Mouse (Mus musculus) liver, adult 2 months (tissue): ENCODE measurements at regions not wholly inside any gene's neighbourhood (a gene's known extent, or its start where the extent isn't known, plus 50 kb on each side); places are given as distances from the start of the nearest gene placed in this dataset.

Experiments
- DNase-seq: peaks from one replicate; pipeline ENCODE4 v3.0.0-alpha.2; 2011; ENCODE audit warnings: low read depth, low spot score; ENCODE audit errors: extremely low read depth
- H3K27ac ChIP-seq: fragments of 200-500 bp; replicated peaks from 2 replicates; pipeline ENCODE4 v1.5.1; 2012; ENCODE audit warnings: low read depth, mild to moderate bottlenecking, control low read depth, inconsistent platforms, low read length; ENCODE audit not compliant: insufficient read depth
- H3K27me3 ChIP-seq: fragments of 200-500 bp; 2 replicates; pipeline ENCODE4 v1.6.1; 2012; ENCODE audit warnings: mild to moderate bottlenecking, moderate library complexity, low read length, inconsistent platforms; ENCODE audit not compliant: control insufficient read depth, insufficient read depth
- H3K36me3 ChIP-seq: fragments of 200-500 bp; 2 replicates; pipeline ENCODE4 v1.6.1; 2012; ENCODE audit warnings: low read length, inconsistent platforms; ENCODE audit not compliant: control insufficient read depth, insufficient read depth
- H3K4me1 ChIP-seq: fragments of 200-500 bp; 2 replicates; pipeline ENCODE4 v1.6.1; 2011; ENCODE audit warnings: low read length; ENCODE audit not compliant: control insufficient read depth, insufficient read depth
- H3K4me3 ChIP-seq: fragments of 200-500 bp; 2 replicates; pipeline ENCODE4 v1.5.1; 2011; ENCODE audit warnings: low read depth, mild to moderate bottlenecking, control low read depth, low read length, moderate library complexity; ENCODE audit not compliant: insufficient read depth
- H3K79me2 ChIP-seq: fragments of 200-500 bp; 2 replicates; pipeline ENCODE4 v1.6.1; 2012; ENCODE audit warnings: inconsistent platforms, mild to moderate bottlenecking, low read length, moderate library complexity; ENCODE audit not compliant: control insufficient read depth, insufficient read depth
- H3K9ac ChIP-seq: fragments of 200-500 bp; 2 replicates; pipeline ENCODE4 v1.6.1; 2012; ENCODE audit warnings: low read depth, mild to moderate bottlenecking, control low read depth, inconsistent platforms, low read length
- CTCF ChIP-seq: fragments of 200-500 bp; IDR thresholded peaks from 2 replicates; pipeline ENCODE4 v1.5.1; 2011; ENCODE audit warnings: low read depth, low read length, control low read depth
- POLR2A ChIP-seq: fragments of 200-500 bp; IDR thresholded peaks from 2 replicates; pipeline ENCODE4 v1.6.1; 2011; ENCODE audit warnings: low read length, control low read depth; ENCODE audit not compliant: insufficient read depth; ENCODE audit errors: extremely low read depth
- WGBS: fragments of 180-500 bp; shearing (Covaris S2); methylation state at CpG from one replicate; pipeline ENCODE4 v1.1.7; 2018; 5-methylcytosine and 5-hydroxymethylcytosine counted together

GRCm38 (mm10) chr17:88362404-88362803 is 78.1 kb upstream of the Foxn2 start:
- TF ChIP-seq CTCF (no peak), POLR2A (no peak)
- H3K4me1 ChIP-seq = no peaks in the 10 kb centered on the region
- H3K36me3 ChIP-seq = no peaks in the 10 kb centered on the region
- no peak overlapping the region for H3K9ac ChIP-seq
- DNase-seq = no peak
- WGBS = 91% methylated on average over 11 of the region's 11 CpGs
- H3K27ac ChIP-seq = no peak overlapping the region
- no peak overlapping the region for H3K4me3 ChIP-seq
- H3K27me3 ChIP-seq = no peaks in the 10 kb centered on the region
- H3K79me2 ChIP-seq = no peaks in the 10 kb centered on the region

GRCm38 (mm10) chr17:88367876-88368275 is 72.6 kb upstream of the Foxn2 start:
- H3K79me2 ChIP-seq = no peaks in the 10 kb centered on the region
- no peak overlapping the region for H3K27ac ChIP-seq
- TF ChIP-seq CTCF (no peak), POLR2A (no peak)
- no peaks in the 10 kb centered on the region for H3K27me3 ChIP-seq
- H3K36me3 ChIP-seq = no peaks in the 10 kb centered on the region
- DNase-seq = no peak
- 67% methylated on average over 5 of the region's 5 CpGs for WGBS
- H3K4me1 ChIP-seq = no peaks in the 10 kb centered on the region
- H3K9ac ChIP-seq = no peak overlapping the region
- no peak overlapping the region for H3K4me3 ChIP-seq

- TF ChIP-seq CTCF (no peak), POLR2A (no peak)
- 86% methylated on average over 8 of the region's 8 CpGs for WGBS
These were observed 70.5 kb upstream of the Foxn2 start for GRCm38 (mm10) chr17:88369971-88370370.

GRCm38 (mm10) chr17:88370676-88371075 is 69.8 kb upstream of the Foxn2 start:
- H3K27ac ChIP-seq = no peak overlapping the region
- no peak overlapping the region for H3K4me3 ChIP-seq
- H3K4me1 ChIP-seq = no peaks in the 10 kb centered on the region
- no peaks in the 10 kb centered on the region for H3K27me3 ChIP-seq
- H3K79me2 ChIP-seq = no peaks in the 10 kb centered on the region
- no peaks in the 10 kb centered on the region for H3K36me3 ChIP-seq
- WGBS = 81% methylated on average over 9 of the region's 9 CpGs
- H3K9ac ChIP-seq = no peak overlapping the region
- TF ChIP-seq CTCF = no peak
- no peak for DNase-seq

More at GRCm38 (mm10) chr17:88369971-88370370, 70.5 kb upstream of the Foxn2 start:
- H3K4me3 ChIP-seq = no peak overlapping the region
- H3K9ac ChIP-seq = no peak overlapping the region
- H3K27ac ChIP-seq = no peak overlapping the region
- no peaks in the 10 kb centered on the region for H3K79me2 ChIP-seq
- no peaks in the 10 kb centered on the region for H3K27me3 ChIP-seq
- no peaks in the 10 kb centered on the region for H3K36me3 ChIP-seq
- H3K4me1 ChIP-seq = no peaks in the 10 kb centered on the region
- DNase-seq = no peak

- Histone ChIP-seq H3K9ac (no peak overlapping the region), H3K4me1 (no peaks in the 10 kb centered on the region), H3K4me3 (no peak overlapping the region), H3K27me3 (no peaks in the 10 kb centered on the region), H3K27ac (no peak overlapping the region), H3K79me2 (no peaks in the 10 kb centered on the region), H3K36me3 (no peaks in the 10 kb centered on the region)
- DNase-seq = no peak
- TF ChIP-seq CTCF (peak; percentile 37; the same call in 1 of the 2 replicates), POLR2A (no peak)
- 93% methylated on average over 5 of the region's 5 CpGs for WGBS
These were observed 62.0 kb upstream of the Foxn2 start for GRCm38 (mm10) chr17:88378505-88378904.

- Histone ChIP-seq H3K27ac (no peak overlapping the region), H3K4me3 (no peak overlapping the region), H3K79me2 (no peaks in the 10 kb centered on the region), H3K36me3 (no peaks in the 10 kb centered on the region), H3K9ac (no peak overlapping the region), H3K4me1 (no peaks in the 10 kb centered on the region), H3K27me3 (no peaks in the 10 kb centered on the region)
- WGBS = 96% methylated on average over 5 of the region's 5 CpGs
- TF ChIP-seq CTCF = no peak
- TF ChIP-seq POLR2A = no peak
- no peak for DNase-seq
These were observed 61.1 kb upstream of the Foxn2 start for GRCm38 (mm10) chr17:88379389-88379788.

- Histone ChIP-seq H3K9ac (no peak overlapping the region), H3K79me2 (no peaks in the 10 kb centered on the region), H3K4me3 (no peak overlapping the region), H3K27me3 (no peaks in the 10 kb centered on the region), H3K36me3 (no peaks in the 10 kb centered on the region), H3K27ac (no peak overlapping the region), H3K4me1 (no peaks in the 10 kb centered on the region)
- WGBS = 59% methylated on average over 9 of the region's 9 CpGs
- DNase-seq = no peak
- TF ChIP-seq CTCF (0 out of 2 replicates have a peak, but pooled peaks have one; percentile 16), POLR2A (no peak)
These were observed 59.4 kb upstream of the Foxn2 start for GRCm38 (mm10) chr17:88381106-88381505.
